Mouse (Mus musculus): Measurements from ENCODE around the gene Eif2b3.

DNA sequence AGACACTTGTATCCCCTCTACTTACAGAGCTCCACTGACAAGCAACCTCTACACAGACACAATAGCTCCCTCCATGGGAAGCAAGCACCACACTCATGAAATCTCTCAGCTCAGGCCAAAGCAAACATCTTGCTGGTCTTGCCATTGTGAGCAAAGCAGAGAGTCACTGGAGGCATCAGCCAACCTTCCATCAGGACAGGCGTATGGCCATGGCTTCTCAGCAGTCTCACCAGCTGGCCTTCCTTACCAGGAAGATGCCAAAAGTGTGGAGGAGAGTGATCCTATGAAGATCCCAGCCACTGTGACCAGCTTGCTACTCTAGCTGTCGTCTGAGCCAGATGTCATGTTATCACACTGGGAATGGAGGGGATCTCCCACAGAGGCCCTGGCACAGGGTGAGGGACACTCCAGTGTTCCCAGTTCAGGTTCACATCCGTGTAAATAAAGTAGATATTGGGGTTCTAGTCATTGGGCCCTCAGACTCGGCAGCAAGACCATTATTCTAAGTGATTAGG is 4.2 kb upstream of the Eif2b3 start:
- TF ChIP-seq POLR2A (IDR thresholded peaks at IDR 0.05; ENCODE audit: low read depth, low read length) (no peak), TBP (conservative IDR thresholded peaks at IDR 0.05; ENCODE audit: low read depth, low read length) (no peak), CTCF (conservative IDR thresholded peaks at IDR 0.05 in 1 of 2, IDR thresholded peaks at IDR 0.05 in 1 of 2; ENCODE audit: low read depth in 2 of 2, low read length in 2 of 2) (no peak), CHD2 (IDR thresholded peaks at IDR 0.05; ENCODE audit: low read length) (no peak), POLR2AphosphoS2 (IDR thresholded peaks at IDR 0.05; ENCODE audit: low read depth, low read length) (no peak)
